Comparison of ENCODE assay signal across 29 mouse cellular contexts in genomic region chr3:159741816-159742215, GRCm38 (mm10).
"Had no signal": no experiment of that assay in that cellular context is flagged by ENCODE, and none has a peak within 500 bp of the region (broad histone marks: within the 10 kb centered on the region; RNA-seq: fewer than 3 reads in every experiment).

No protein-coding gene starts in this region.

- H3K27me3 ChIP-seq: limb, embryonic 12.5 days; limb, embryonic 13.5 days; limb, embryonic 15.5 days; liver, embryonic 12.5 days; liver, embryonic 13.5 days; liver, embryonic 15.5 days; lung, embryonic 15.5 days; megakaryocyte, embryonic 14.5 days; midbrain, embryonic 12.5 days; midbrain, embryonic 13.5 days; midbrain, embryonic 15.5 days had no signal

- H3K4me2 ChIP-seq: limb, embryonic 12.5 days; limb, embryonic 13.5 days; limb, embryonic 15.5 days; liver, embryonic 11.5 days; liver, embryonic 12.5 days; liver, embryonic 13.5 days; liver, embryonic 15.5 days; lung, embryonic 14.5 days; lung, embryonic 15.5 days; midbrain, embryonic 11.5 days; midbrain, embryonic 12.5 days; midbrain, embryonic 13.5 days; midbrain, embryonic 15.5 days had no signal

- H3K9ac ChIP-seq: limb, embryonic 12.5 days; limb, embryonic 13.5 days; limb, embryonic 15.5 days; liver, embryonic 12.5 days; liver, embryonic 13.5 days; liver, embryonic 14.5 days; liver, embryonic 15.5 days; liver, postnatal 0 days; lung, embryonic 14.5 days; lung, embryonic 15.5 days; midbrain, embryonic 12.5 days; midbrain, embryonic 13.5 days; midbrain, embryonic 15.5 days had no signal

- H3K4me3 ChIP-seq: limb, embryonic 10.5 days; limb, embryonic 12.5 days; limb, embryonic 13.5 days; limb, embryonic 15.5 days; liver, embryonic 12.5 days; liver, embryonic 13.5 days; liver, embryonic 15.5 days; lung, embryonic 15.5 days; megakaryocyte, embryonic 14.5 days; midbrain, embryonic 10.5 days; midbrain, embryonic 12.5 days; midbrain, embryonic 13.5 days; midbrain, embryonic 15.5 days; myocyte had no signal

- DNase-seq: left cerebral cortex, postnatal 4 days; liver; liver, embryonic 13.5 days; liver, postnatal 0 days; lung, adult 18-20 months; lung, adult 2 months; lung, embryonic 14.5 days; lung, postnatal 10 days; lung, postnatal 14 days; lung, postnatal 36 days; lung, postnatal 4 days; midbrain, embryonic 14.5 days had no signal

- H3K36me3 ChIP-seq: limb, embryonic 10.5 days; limb, embryonic 12.5 days; limb, embryonic 13.5 days; limb, embryonic 15.5 days; liver, embryonic 12.5 days; liver, embryonic 13.5 days; liver, embryonic 15.5 days; lung, embryonic 15.5 days; midbrain, embryonic 10.5 days; midbrain, embryonic 12.5 days; midbrain, embryonic 13.5 days; midbrain, embryonic 15.5 days had no signal

- H3K27ac ChIP-seq: limb, embryonic 10.5 days; limb, embryonic 12.5 days; limb, embryonic 13.5 days; limb, embryonic 15.5 days; liver, embryonic 12.5 days; liver, embryonic 13.5 days; liver, embryonic 14.5 days; liver, embryonic 15.5 days; lung, embryonic 15.5 days; macrophage; midbrain, embryonic 10.5 days; midbrain, embryonic 12.5 days; midbrain, embryonic 13.5 days; midbrain, embryonic 15.5 days had no signal

- H3K9me3 ChIP-seq: limb, embryonic 10.5 days; limb, embryonic 12.5 days; limb, embryonic 13.5 days; limb, embryonic 15.5 days; liver, embryonic 12.5 days; liver, embryonic 13.5 days; liver, embryonic 15.5 days; lung, embryonic 15.5 days; megakaryocyte, embryonic 14.5 days; midbrain, embryonic 10.5 days; midbrain, embryonic 12.5 days; midbrain, embryonic 13.5 days; midbrain, embryonic 15.5 days had no signal

- H3K4me1 ChIP-seq: limb, embryonic 10.5 days; limb, embryonic 12.5 days; limb, embryonic 13.5 days; limb, embryonic 15.5 days; liver, embryonic 12.5 days; liver, embryonic 15.5 days; lung, embryonic 15.5 days; megakaryocyte, embryonic 14.5 days; midbrain, embryonic 10.5 days; midbrain, embryonic 12.5 days; midbrain, embryonic 13.5 days; midbrain, embryonic 15.5 days had no signal
